Mouse (Mus musculus): ENCODE results near the gene Gm11639.

GRCm38 (mm10) chr11:105164516-105165510 is 479.3 kb downstream of the Gm11639 start:
- TF ChIP-seq POLR2A (IDR thresholded peaks at IDR 0.05; ENCODE audit: low read depth, low read length) = no peak
- no peak for TF ChIP-seq HCFC1 (IDR thresholded peaks at IDR 0.05; ENCODE audit: low read depth, low read length)

All from CH12.LX (cell line).